Mouse (Mus musculus): ENCODE results near the gene Abtb2. TPM values are rescaled to one million over a fixed set of nuclear protein-coding genes. Genes with fewer than 3 reads are reported as not detected.

The Abtb2 gene
- polyA plus RNA-seq, 1 experiment from 2014 or later: 3.8 TPM

- Histone ChIP-seq H3K9me3 (replicated peaks; ENCODE audit: control insufficient read depth, low read length) (no peaks in the 10 kb centered on the region), H3K4me2 (ENCODE audit: low read length) (no peak overlapping the region), H3K4me1 (ENCODE audit: control insufficient read depth, insufficient read depth, low read length) (peaks cover 13% of the 10 kb centered on the region; the same call in 1 of the 2 replicates), H3K9ac (ENCODE audit: low read length) (no peak overlapping the region), H3K36me3 (ENCODE audit: control insufficient read depth, insufficient read depth, low read length) (no peaks in the 10 kb centered on the region), H3K4me3 (ENCODE audit: low read depth, low read length) (no peak overlapping the region), H3K27me3 (replicated peaks; ENCODE audit: control insufficient read depth, insufficient read depth, low read length) (no peaks in the 10 kb centered on the region), H3K27ac (ENCODE audit: low read depth, low read length) (no peak overlapping the region)
- WGBS: 90% methylated on average over 7 of the region's 7 CpGs
- no peak for ATAC-seq
- no peak for DNase-seq (ENCODE audit: low spot score)
These were observed 24.5 kb downstream of the Abtb2 start for GRCm38 (mm10) chr2:103590645-103591044.

- Histone ChIP-seq H3K9ac (ENCODE audit: low read length) (no peak overlapping the region; the same call in 1 of the 2 replicates), H3K27me3 (replicated peaks; ENCODE audit: control insufficient read depth, insufficient read depth, low read length) (no peaks in the 10 kb centered on the region), H3K27ac (ENCODE audit: low read depth, low read length) (peak overlapping the region; percentile 81), H3K4me3 (ENCODE audit: low read depth, low read length) (no peak overlapping the region), H3K4me2 (ENCODE audit: low read length) (no peak overlapping the region), H3K9me3 (replicated peaks; ENCODE audit: control insufficient read depth, low read length) (no peaks in the 10 kb centered on the region), H3K4me1 (ENCODE audit: control insufficient read depth, insufficient read depth, low read length) (peaks cover 13% of the 10 kb centered on the region; the same call in 1 of the 2 replicates), H3K36me3 (ENCODE audit: control insufficient read depth, insufficient read depth, low read length) (no peaks in the 10 kb centered on the region)
- DNase-seq (ENCODE audit: low spot score) (peak; percentile 55), ATAC-seq (peak; percentile 83)
- WGBS: 56% methylated on average over 9 of the region's 9 CpGs
These were observed 25.9 kb downstream of the Abtb2 start for GRCm38 (mm10) chr2:103591742-103592590.

- H3K27me3 ChIP-seq (replicated peaks; ENCODE audit: control insufficient read depth, insufficient read depth, low read length): no peaks in the 10 kb centered on the region
- peak; percentile 37 for DNase-seq (ENCODE audit: low spot score)
- H3K4me2 ChIP-seq (ENCODE audit: low read length): no peak overlapping the region
- H3K27ac ChIP-seq (ENCODE audit: low read depth, low read length): peak overlapping the region; percentile 81
- H3K4me3 ChIP-seq (ENCODE audit: low read depth, low read length): no peak overlapping the region
- no peaks in the 10 kb centered on the region for H3K9me3 ChIP-seq (replicated peaks; ENCODE audit: control insufficient read depth, low read length)
- no peak overlapping the region for H3K9ac ChIP-seq (ENCODE audit: low read length)
- H3K36me3 ChIP-seq (ENCODE audit: control insufficient read depth, insufficient read depth, low read length): no peaks in the 10 kb centered on the region
- 63% methylated on average over 3 of the region's 3 CpGs for WGBS
- ATAC-seq: peak; percentile 63
- peaks cover 13% of the 10 kb centered on the region; the same call in 1 of the 2 replicates for H3K4me1 ChIP-seq (ENCODE audit: control insufficient read depth, insufficient read depth, low read length)
These were observed 26.4 kb downstream of the Abtb2 start for GRCm38 (mm10) chr2:103592591-103592929.

GRCm38 (mm10) chr2:103594592-103595011 is 28.5 kb downstream of the Abtb2 start:
- 66% methylated on average over 6 of the region's 6 CpGs for WGBS
- H3K9me3 ChIP-seq (replicated peaks; ENCODE audit: control insufficient read depth, low read length): no peaks in the 10 kb centered on the region
- no peak overlapping the region for H3K27ac ChIP-seq (ENCODE audit: low read depth, low read length)
- no peak for ATAC-seq
- no peak overlapping the region for H3K9ac ChIP-seq (ENCODE audit: low read length)
- no peak for DNase-seq (ENCODE audit: low spot score)
- peaks cover 14% of the 10 kb centered on the region; the same call in 1 of the 2 replicates for H3K4me1 ChIP-seq (ENCODE audit: control insufficient read depth, insufficient read depth, low read length)
- no peak overlapping the region for H3K4me2 ChIP-seq (ENCODE audit: low read length)
- H3K36me3 ChIP-seq (ENCODE audit: control insufficient read depth, insufficient read depth, low read length): no peaks in the 10 kb centered on the region
- no peaks in the 10 kb centered on the region for H3K27me3 ChIP-seq (replicated peaks; ENCODE audit: control insufficient read depth, insufficient read depth, low read length)
- H3K4me3 ChIP-seq (ENCODE audit: low read depth, low read length): no peak overlapping the region

GRCm38 (mm10) chr2:103595028-103595651 is 29.0 kb downstream of the Abtb2 start:
- Histone ChIP-seq H3K27ac (ENCODE audit: low read depth, low read length) (no peak overlapping the region), H3K4me2 (ENCODE audit: low read length) (no peak overlapping the region), H3K36me3 (ENCODE audit: control insufficient read depth, insufficient read depth, low read length) (no peaks in the 10 kb centered on the region), H3K4me1 (ENCODE audit: control insufficient read depth, insufficient read depth, low read length) (peaks cover 15% of the 10 kb centered on the region; the same call in 1 of the 2 replicates), H3K9me3 (replicated peaks; ENCODE audit: control insufficient read depth, low read length) (no peaks in the 10 kb centered on the region), H3K27me3 (replicated peaks; ENCODE audit: control insufficient read depth, insufficient read depth, low read length) (no peaks in the 10 kb centered on the region), H3K9ac (ENCODE audit: low read length) (no peak overlapping the region), H3K4me3 (ENCODE audit: low read depth, low read length) (no peak overlapping the region)
- DNase-seq (ENCODE audit: low spot score): no peak
- 50% methylated on average over 5 of the region's 5 CpGs for WGBS
- no peak for ATAC-seq

GRCm38 (mm10) chr2:103599296-103599695 is 33.2 kb downstream of the Abtb2 start:
- no peak overlapping the region for H3K9ac ChIP-seq (ENCODE audit: low read length)
- ATAC-seq (no peak), DNase-seq (ENCODE audit: low spot score) (no peak)
- H3K9me3 ChIP-seq (replicated peaks; ENCODE audit: control insufficient read depth, low read length): no peaks in the 10 kb centered on the region
- no peak overlapping the region for H3K4me3 ChIP-seq (ENCODE audit: low read depth, low read length)
- peaks cover 13% of the 10 kb centered on the region for H3K4me1 ChIP-seq (ENCODE audit: control insufficient read depth, insufficient read depth, low read length)
- H3K4me2 ChIP-seq (ENCODE audit: low read length): no peak overlapping the region
- no peaks in the 10 kb centered on the region for H3K36me3 ChIP-seq (ENCODE audit: control insufficient read depth, insufficient read depth, low read length)
- WGBS: 90% methylated on average over 1 of the region's 1 CpGs
- H3K27me3 ChIP-seq (replicated peaks; ENCODE audit: control insufficient read depth, insufficient read depth, low read length): no peaks in the 10 kb centered on the region
- no peak overlapping the region for H3K27ac ChIP-seq (ENCODE audit: low read depth, low read length)

- Histone ChIP-seq H3K4me1 (ENCODE audit: control insufficient read depth, insufficient read depth, low read length) (peaks cover 9% of the 10 kb centered on the region), H3K9ac (ENCODE audit: low read length) (no peak overlapping the region), H3K9me3 (replicated peaks; ENCODE audit: control insufficient read depth, low read length) (no peaks in the 10 kb centered on the region), H3K27me3 (replicated peaks; ENCODE audit: control insufficient read depth, insufficient read depth, low read length) (no peaks in the 10 kb centered on the region), H3K4me3 (ENCODE audit: low read depth, low read length) (no peak overlapping the region), H3K27ac (ENCODE audit: low read depth, low read length) (peak overlapping the region; percentile 22; the same call in 1 of the 2 replicates), H3K4me2 (ENCODE audit: low read length) (no peak overlapping the region), H3K36me3 (ENCODE audit: control insufficient read depth, insufficient read depth, low read length) (no peaks in the 10 kb centered on the region)
- WGBS: 15% methylated on average over 8 of the region's 8 CpGs
- peak; percentile 78 for DNase-seq (ENCODE audit: low spot score)
- ATAC-seq: peak; percentile 68
These were observed 34.2 kb downstream of the Abtb2 start for GRCm38 (mm10) chr2:103600165-103600891.

GRCm38 (mm10) chr2:103601126-103601525 is 35.0 kb downstream of the Abtb2 start:
- Histone ChIP-seq H3K27ac (ENCODE audit: low read depth, low read length) (no peak overlapping the region), H3K4me3 (ENCODE audit: low read depth, low read length) (no peak overlapping the region), H3K4me1 (ENCODE audit: control insufficient read depth, insufficient read depth, low read length) (peaks cover 9% of the 10 kb centered on the region), H3K9me3 (replicated peaks; ENCODE audit: control insufficient read depth, low read length) (no peaks in the 10 kb centered on the region), H3K9ac (ENCODE audit: low read length) (no peak overlapping the region), H3K4me2 (ENCODE audit: low read length) (no peak overlapping the region), H3K27me3 (replicated peaks; ENCODE audit: control insufficient read depth, insufficient read depth, low read length) (no peaks in the 10 kb centered on the region), H3K36me3 (ENCODE audit: control insufficient read depth, insufficient read depth, low read length) (no peaks in the 10 kb centered on the region)
- no peak for ATAC-seq
- 82% methylated on average over 1 of the region's 1 CpGs for WGBS
- no peak for DNase-seq (ENCODE audit: low spot score)
